Mouse (Mus musculus) kidney, postnatal 36 days (tissue): ENCODE measurements around the gene 4930562C15Rik.

Source experiments
- DNase-seq, 2 experiments: peaks; one replicate each; pipeline ENCODE4 v3.0.0; 2021 to 2022; ENCODE audit warnings: mixed read lengths in 2 of 2

The 4930562C15Rik gene

GRCm38 (mm10) chr16:4894201-4894908 lies 59.1 kb downstream of the 4930562C15Rik start:
- peak in 1 of 2 experiments; percentile 30 for DNase-seq

GRCm38 (mm10) chr16:4896249-4897027 lies 61.2 kb downstream of the 4930562C15Rik start:
- peak; percentile 74 to 92 for DNase-seq

- DNase-seq, result no peak
Measured at GRCm38 (mm10) chr16:4897146-4897730, 62.0 kb downstream of the 4930562C15Rik start.

GRCm38 (mm10) chr16:4898881-4899280 lies 63.7 kb downstream of the 4930562C15Rik start:
- DNase-seq, result no peak

GRCm38 (mm10) chr16:4899711-4900110 lies 64.5 kb downstream of the 4930562C15Rik start:
- no peak for DNase-seq

- DNase-seq, result peak; percentile 80 to 83
Measured at GRCm38 (mm10) chr16:4901167-4901566, 66.0 kb downstream of the 4930562C15Rik start.

- no peak for DNase-seq
Measured at GRCm38 (mm10) chr16:4902390-4902789, 67.2 kb downstream of the 4930562C15Rik start.

GRCm38 (mm10) chr16:4903491-4904102 lies 68.4 kb downstream of the 4930562C15Rik start:
- peak; percentile 61 to 63 for DNase-seq

- DNase-seq, result no peak
Measured at GRCm38 (mm10) chr16:4904878-4905277, 69.7 kb downstream of the 4930562C15Rik start.

- no peak for DNase-seq
Measured at GRCm38 (mm10) chr16:4905591-4905990, 70.4 kb downstream of the 4930562C15Rik start.

GRCm38 (mm10) chr16:4906559-4906958 lies 71.3 kb downstream of the 4930562C15Rik start:
- DNase-seq, result no peak

- peak; percentile 57 to 69 for DNase-seq
Measured at GRCm38 (mm10) chr16:4907386-4907785, 72.2 kb downstream of the 4930562C15Rik start.

GRCm38 (mm10) chr16:4907972-4908371 lies 72.8 kb downstream of the 4930562C15Rik start:
- no peak for DNase-seq

- peak in 1 of 2 experiments; percentile 57 for DNase-seq
Measured at GRCm38 (mm10) chr16:4909745-4910144, 74.5 kb downstream of the 4930562C15Rik start.

- no peak for DNase-seq
Measured at GRCm38 (mm10) chr16:4910758-4911157, 75.5 kb downstream of the 4930562C15Rik start.

GRCm38 (mm10) chr16:4912074-4912648 lies 76.9 kb downstream of the 4930562C15Rik start:
- peak; percentile 40 to 41 for DNase-seq

- DNase-seq, result peak in 1 of 2 experiments; percentile 32
Measured at GRCm38 (mm10) chr16:4912907-4913782, 77.9 kb downstream of the 4930562C15Rik start.

GRCm38 (mm10) chr16:4913783-4914735 lies 78.8 kb downstream of the 4930562C15Rik start:
- peak; percentile 88 to 94 for DNase-seq

- DNase-seq, result no peak
Measured at GRCm38 (mm10) chr16:4915931-4916330, 80.7 kb downstream of the 4930562C15Rik start.

GRCm38 (mm10) chr16:4916608-4917007 lies 81.4 kb downstream of the 4930562C15Rik start:
- no peak for DNase-seq
